Mouse (Mus musculus): ENCODE measurements around the gene Mylk. TPM values are rescaled to one million over a fixed set of nuclear protein-coding genes. Genes with fewer than 3 reads are reported as not detected.

Mylk gene
- total RNA-seq, 1 experiment, result 0.27 TPM

- Histone ChIP-seq H3K4me3 (ENCODE audit: insufficient read depth in 1 of 2, low read depth in 1 of 2, low read length in 2 of 2, poor library complexity in 1 of 2, severe bottlenecking in 1 of 2) (no peak overlapping the region), H3K36me3 (ENCODE audit: control insufficient read depth, insufficient read depth, low read length, poor library complexity, severe bottlenecking) (no peaks in the 10 kb centered on the region), H3K9me3 (ENCODE audit: control insufficient read depth, insufficient read depth, low read depth, low read length) (no peaks in the 10 kb centered on the region), H3K4me1 (ENCODE audit: control insufficient read depth in 2 of 2, insufficient read depth in 2 of 2, low read length in 2 of 2, poor library complexity in 1 of 2) (no peaks in the 10 kb centered on the region; a peak in 1 of 4 replicates), H3K27ac (ENCODE audit: insufficient read depth, low read depth, low read length, poor library complexity, severe bottlenecking) (no peak overlapping the region), H3K9ac (ENCODE audit: insufficient read depth, low read depth, low read length, poor library complexity, severe bottlenecking) (no peak overlapping the region)
- TF ChIP-seq ZC3H11A (IDR thresholded peaks at IDR 0.05; ENCODE audit: borderline replicate concordance, low read depth, low read length) (no peak), CHD2 (IDR thresholded peaks at IDR 0.05; ENCODE audit: low read depth, low read length) (no peak), MAFK (IDR thresholded peaks at IDR 0.05; ENCODE audit: insufficient read depth, low read depth, low read length) (no peak), HCFC1 (IDR thresholded peaks at IDR 0.05; ENCODE audit: borderline replicate concordance, insufficient read depth, low read length) (no peak), ZNF384 (IDR thresholded peaks at IDR 0.05; ENCODE audit: low read depth, low read length) (no peak)
- DNase-seq (ENCODE audit: low read depth, low spot score), result no peak
- in situ Hi-C loops (cut with MboI; ENCODE audit: low sequenced_read_pairs in 2 of 2, unreplicated experiment in 2 of 2), result no loop called here
Measured at GRCm38 (mm10) chr16:34952254-34952653, 207.2 kb downstream of the Mylk start.

GRCm38 (mm10) chr16:34952798-34953197 lies 207.8 kb downstream of the Mylk start:
- H3K9me3 ChIP-seq (ENCODE audit: control insufficient read depth, insufficient read depth, low read depth, low read length), result no peaks in the 10 kb centered on the region
- in situ Hi-C loops (cut with MboI; ENCODE audit: low sequenced_read_pairs in 2 of 2, unreplicated experiment in 2 of 2), result no loop called here
- no peak for TF ChIP-seq MAFK (IDR thresholded peaks at IDR 0.05; ENCODE audit: insufficient read depth, low read depth, low read length)
- no peak for TF ChIP-seq ZC3H11A (IDR thresholded peaks at IDR 0.05; ENCODE audit: borderline replicate concordance, low read depth, low read length)
- TF ChIP-seq CHD2 (IDR thresholded peaks at IDR 0.05; ENCODE audit: low read depth, low read length), result no peak
- TF ChIP-seq HCFC1 (IDR thresholded peaks at IDR 0.05; ENCODE audit: borderline replicate concordance, insufficient read depth, low read length), result no peak
- no peak for TF ChIP-seq ZNF384 (IDR thresholded peaks at IDR 0.05; ENCODE audit: low read depth, low read length)
- H3K4me1 ChIP-seq (ENCODE audit: control insufficient read depth in 2 of 2, insufficient read depth in 2 of 2, low read length in 2 of 2, poor library complexity in 1 of 2), result no peaks in the 10 kb centered on the region; a peak in 1 of 4 replicates
- DNase-seq (ENCODE audit: low read depth, low spot score), result no peak
- H3K36me3 ChIP-seq (ENCODE audit: control insufficient read depth, insufficient read depth, low read length, poor library complexity, severe bottlenecking), result no peaks in the 10 kb centered on the region
- H3K9ac ChIP-seq (ENCODE audit: insufficient read depth, low read depth, low read length, poor library complexity, severe bottlenecking), result no peak overlapping the region
- no peak overlapping the region for H3K4me3 ChIP-seq (ENCODE audit: insufficient read depth in 1 of 2, low read depth in 1 of 2, low read length in 2 of 2, poor library complexity in 1 of 2, severe bottlenecking in 1 of 2)
- no peak overlapping the region for H3K27ac ChIP-seq (ENCODE audit: insufficient read depth, low read depth, low read length, poor library complexity, severe bottlenecking)

- H3K4me1 ChIP-seq (ENCODE audit: control insufficient read depth in 2 of 2, insufficient read depth in 2 of 2, low read length in 2 of 2, poor library complexity in 1 of 2), result no peaks in the 10 kb centered on the region; a peak in 1 of 4 replicates
- H3K9ac ChIP-seq (ENCODE audit: insufficient read depth, low read depth, low read length, poor library complexity, severe bottlenecking), result no peak overlapping the region
- no peaks in the 10 kb centered on the region for H3K36me3 ChIP-seq (ENCODE audit: control insufficient read depth, insufficient read depth, low read length, poor library complexity, severe bottlenecking)
- no peak overlapping the region for H3K4me3 ChIP-seq (ENCODE audit: insufficient read depth in 1 of 2, low read depth in 1 of 2, low read length in 2 of 2, poor library complexity in 1 of 2, severe bottlenecking in 1 of 2)
- H3K27ac ChIP-seq (ENCODE audit: insufficient read depth, low read depth, low read length, poor library complexity, severe bottlenecking), result no peak overlapping the region
- in situ Hi-C loops (cut with MboI; ENCODE audit: low sequenced_read_pairs in 2 of 2, unreplicated experiment in 2 of 2), result no loop called here
- TF ChIP-seq HCFC1 (IDR thresholded peaks at IDR 0.05; ENCODE audit: borderline replicate concordance, insufficient read depth, low read length) (no peak), CHD2 (IDR thresholded peaks at IDR 0.05; ENCODE audit: low read depth, low read length) (no peak), ZNF384 (IDR thresholded peaks at IDR 0.05; ENCODE audit: low read depth, low read length) (no peak), ZC3H11A (IDR thresholded peaks at IDR 0.05; ENCODE audit: borderline replicate concordance, low read depth, low read length) (no peak), MAFK (IDR thresholded peaks at IDR 0.05; ENCODE audit: insufficient read depth, low read depth, low read length) (no peak)
- no peak for DNase-seq (ENCODE audit: low read depth, low spot score)
- H3K9me3 ChIP-seq (ENCODE audit: control insufficient read depth, insufficient read depth, low read depth, low read length), result no peaks in the 10 kb centered on the region
Measured at GRCm38 (mm10) chr16:34953501-34953900, 208.5 kb downstream of the Mylk start.

GRCm38 (mm10) chr16:34957487-34958230 lies 212.6 kb downstream of the Mylk start:
- no peak overlapping the region for H3K9ac ChIP-seq (ENCODE audit: insufficient read depth, low read depth, low read length, poor library complexity, severe bottlenecking)
- in situ Hi-C loops (cut with MboI; ENCODE audit: low sequenced_read_pairs in 2 of 2, unreplicated experiment in 2 of 2), result no loop called here

More at GRCm38 (mm10) chr16:34957487-34958230, 212.6 kb downstream of the Mylk start:
- H3K4me1 ChIP-seq (ENCODE audit: control insufficient read depth in 2 of 2, insufficient read depth in 2 of 2, low read length in 2 of 2, poor library complexity in 1 of 2), result no peaks in the 10 kb centered on the region; a peak in 1 of 4 replicates
- TF ChIP-seq MAFK (IDR thresholded peaks at IDR 0.05; ENCODE audit: insufficient read depth, low read depth, low read length) (no peak), ZC3H11A (IDR thresholded peaks at IDR 0.05; ENCODE audit: borderline replicate concordance, low read depth, low read length) (no peak), ZNF384 (IDR thresholded peaks at IDR 0.05; ENCODE audit: low read depth, low read length) (no peak), HCFC1 (IDR thresholded peaks at IDR 0.05; ENCODE audit: borderline replicate concordance, insufficient read depth, low read length) (no peak), CHD2 (IDR thresholded peaks at IDR 0.05; ENCODE audit: low read depth, low read length) (no peak)
- H3K4me3 ChIP-seq (ENCODE audit: insufficient read depth in 1 of 2, low read depth in 1 of 2, low read length in 2 of 2, poor library complexity in 1 of 2, severe bottlenecking in 1 of 2), result no peak overlapping the region
- no peaks in the 10 kb centered on the region for H3K36me3 ChIP-seq (ENCODE audit: control insufficient read depth, insufficient read depth, low read length, poor library complexity, severe bottlenecking)
- DNase-seq (ENCODE audit: low read depth, low spot score), result no peak
- H3K9me3 ChIP-seq (ENCODE audit: control insufficient read depth, insufficient read depth, low read depth, low read length), result no peaks in the 10 kb centered on the region
- H3K27ac ChIP-seq (ENCODE audit: insufficient read depth, low read depth, low read length, poor library complexity, severe bottlenecking), result no peak overlapping the region
